Mouse (Mus musculus) left cerebral cortex, adult 8-10 months (tissue): ENCODE results near the gene Gm5617. TPM values are rescaled to one million over a fixed set of nuclear protein-coding genes. Genes with fewer than 3 reads are reported as not detected.
"Not testable (repeated sequence)": the region's sequence is repeated elsewhere in the genome, so short reads cannot be mapped to it uniquely, and the experiment has no call there.

Experiments used
- DNase-seq, 2 experiments: peaks; one replicate each; pipeline ENCODE4 v3.0.0; 2022; ENCODE audit warnings: low spot score in 2 of 2
- microRNA-seq, 2 experiments: library from miRNA; unstranded; fragments of <30 nt; microRNA quantifications; one replicate each; pipeline ENCODE4 v1.2.0; 2022
- total RNA-seq, 4 experiments: library from RNA; stranded (reverse); gene quantifications; 2 replicates each; pipeline ENCODE4 v1.2.4; 2022

Gm5617 gene
- total RNA-seq, 4 experiments from 2014 or later: 7.9 to 14.0 (median 10.8) TPM

DNA sequence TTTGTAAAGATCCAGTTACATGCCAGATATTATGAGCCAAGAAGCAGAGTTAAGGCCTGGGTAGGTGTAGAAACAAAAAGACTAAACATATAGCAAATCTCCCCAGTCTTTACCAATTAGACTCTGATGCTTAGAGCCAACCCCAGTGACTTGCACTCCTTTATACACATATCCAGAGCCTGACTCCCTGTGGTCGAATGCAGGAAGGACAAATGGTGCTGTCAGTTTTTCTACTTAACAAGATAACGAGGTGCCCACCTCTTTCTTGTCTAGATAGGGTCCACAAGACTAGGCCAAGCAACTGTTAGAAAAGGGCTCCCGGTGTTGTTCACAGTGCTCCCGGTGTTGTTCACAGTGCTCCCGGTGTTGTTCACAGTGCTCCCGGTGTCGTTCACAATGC lies 6.0 kb downstream of the Gm5617 start:
- no peak for DNase-seq

DNA sequence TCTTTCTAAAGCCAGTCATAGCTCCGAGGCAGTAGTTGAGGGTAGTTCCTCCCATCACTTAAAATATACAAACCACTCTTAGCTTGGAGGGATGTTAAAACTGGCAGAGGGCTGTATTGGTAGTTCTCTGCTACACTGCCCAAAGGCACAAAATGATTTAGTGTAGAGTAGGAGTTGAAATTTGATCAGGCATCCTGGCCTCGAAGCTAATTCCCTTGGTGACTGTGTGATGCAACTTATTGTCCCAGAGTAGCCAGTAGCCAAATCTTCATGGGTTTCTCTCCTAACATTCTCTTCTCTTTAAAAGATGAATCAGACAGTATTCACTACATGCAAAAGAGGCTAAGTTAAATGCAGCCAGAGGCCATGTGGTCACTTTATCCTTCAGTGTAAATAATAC lies 7.8 kb downstream of the Gm5617 start:
- no peak for DNase-seq

DNA sequence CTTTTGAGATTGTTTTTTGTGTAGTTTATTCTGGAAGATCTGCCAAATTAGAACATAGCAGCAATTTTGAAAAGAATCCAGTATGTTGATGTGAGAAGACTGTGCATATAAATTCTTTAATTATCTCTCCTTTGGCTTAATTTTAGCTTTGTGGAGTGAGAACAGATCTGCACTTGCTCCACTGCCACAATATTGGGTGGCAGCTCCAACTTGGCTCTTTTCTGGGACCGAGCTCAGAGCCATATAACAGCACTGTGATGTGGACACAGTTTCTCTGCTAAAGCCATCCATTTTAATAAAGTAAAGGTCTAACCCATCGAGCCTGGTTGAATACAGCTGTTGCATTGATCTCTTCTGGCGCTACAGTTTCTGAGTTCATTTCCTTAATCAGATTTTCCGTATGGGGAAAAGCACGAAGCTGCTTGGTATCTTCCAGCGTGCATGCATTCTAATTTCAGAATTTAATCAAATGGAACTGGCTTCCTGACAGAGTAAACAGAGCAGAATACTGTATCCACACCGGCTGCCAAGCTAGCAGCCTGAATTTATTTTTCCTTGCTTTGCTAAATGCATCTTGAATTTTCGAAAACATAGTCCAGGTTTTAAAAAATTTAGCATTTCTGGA lies 9.6 kb downstream of the Gm5617 start:
- no peak for DNase-seq

- DNase-seq: no peak
Measured at GRCm38 (mm10) chr9:48510134-48510533, 14.9 kb downstream of the Gm5617 start.

- DNase-seq: no peak
Measured at GRCm38 (mm10) chr9:48515332-48515731, 20.1 kb downstream of the Gm5617 start.

- no peak for DNase-seq
Measured at GRCm38 (mm10) chr9:48516615-48517371, 21.6 kb downstream of the Gm5617 start.

DNA sequence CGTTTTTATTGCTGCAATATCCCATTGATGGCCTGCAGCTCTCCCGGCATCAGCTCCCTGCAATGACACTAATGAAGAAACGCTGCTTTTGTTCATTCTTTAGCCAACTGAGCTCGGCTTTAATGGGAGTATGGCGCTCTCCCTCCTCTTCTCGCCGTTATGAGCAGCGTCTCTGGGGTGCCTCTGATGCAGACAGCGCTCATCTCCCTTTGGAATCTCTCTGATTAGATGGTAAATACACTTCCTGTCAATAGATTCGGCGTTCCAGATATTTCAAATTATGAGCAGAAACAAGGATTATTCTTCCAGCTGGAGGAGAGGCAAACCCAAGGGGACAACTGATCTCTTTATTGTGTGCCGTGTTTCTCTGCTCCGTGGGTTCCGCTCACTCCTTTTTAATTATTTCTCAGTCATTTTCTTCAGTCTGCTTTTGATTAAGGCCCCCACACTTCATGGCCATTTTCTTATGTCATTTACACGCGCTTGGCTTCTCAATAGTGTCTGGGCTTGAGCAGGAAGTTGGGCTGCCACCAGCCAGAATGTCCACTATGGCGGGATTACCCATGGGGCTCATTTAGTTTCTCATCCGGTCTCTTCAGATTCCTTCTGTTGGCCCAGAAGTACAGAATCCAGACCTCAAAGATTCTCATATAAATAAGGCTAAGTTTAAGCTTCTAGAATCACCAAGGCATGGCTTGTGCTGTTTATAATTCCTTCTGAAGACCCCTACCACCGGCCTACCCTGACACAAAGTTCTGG lies 22.3 kb downstream of the Gm5617 start:
- DNase-seq: no peak

GRCm38 (mm10) chr9:48520405-48520804 lies 25.2 kb downstream of the Gm5617 start:
- not testable (repeated sequence) for DNase-seq

- DNase-seq: no peak
Measured at GRCm38 (mm10) chr9:48525566-48525965, 30.3 kb downstream of the Gm5617 start.

- no peak for DNase-seq
Measured at GRCm38 (mm10) chr9:48526520-48526919, 31.3 kb downstream of the Gm5617 start.

GRCm38 (mm10) chr9:48531294-48531693 lies 36.1 kb downstream of the Gm5617 start:
- DNase-seq: no peak

GRCm38 (mm10) chr9:48532203-48532602 lies 37.0 kb downstream of the Gm5617 start:
- DNase-seq: no peak

DNA sequence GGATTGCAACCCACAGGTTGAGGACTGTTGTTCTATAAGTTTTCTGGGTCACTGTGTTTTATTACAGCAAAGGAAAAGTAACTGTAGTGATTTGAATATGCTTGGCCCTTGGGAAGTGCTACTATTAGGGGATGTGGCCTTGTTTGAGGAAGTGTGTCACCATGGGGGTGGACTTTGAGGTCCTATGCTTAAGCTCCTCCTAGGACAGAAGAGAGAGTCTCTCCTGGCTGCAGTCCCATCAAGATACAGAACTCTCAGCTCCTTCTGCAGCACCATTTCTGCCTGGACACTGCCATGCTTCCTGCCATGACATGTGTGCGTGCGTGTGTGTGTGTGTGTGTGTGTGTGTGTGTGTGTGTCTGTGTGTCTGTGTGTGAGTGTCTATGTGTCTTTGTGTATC lies 37.5 kb downstream of the Gm5617 start:
- DNase-seq: no peak

- no peak for DNase-seq
Measured at GRCm38 (mm10) chr9:48536414-48536813, 41.2 kb downstream of the Gm5617 start.

DNA sequence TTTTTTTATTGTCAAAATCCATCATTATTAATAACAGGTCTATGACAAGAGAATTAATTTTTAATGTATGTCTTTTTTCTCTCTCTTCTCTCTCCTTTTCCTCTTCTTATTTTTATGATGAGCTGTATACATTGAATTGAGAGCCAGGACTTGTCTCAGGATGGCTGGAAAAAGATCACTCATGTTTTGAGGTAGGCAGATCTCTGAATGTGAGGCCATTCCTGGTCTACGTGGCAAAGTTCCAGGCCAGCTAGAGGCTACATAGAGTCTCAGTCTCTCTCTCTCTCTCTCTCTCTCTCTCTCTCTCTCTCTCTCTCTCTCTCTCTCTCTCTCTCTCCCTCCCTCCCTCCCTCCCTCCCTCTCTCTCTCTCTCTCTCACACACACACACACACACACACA lies 42.4 kb downstream of the Gm5617 start:
- not testable (repeated sequence) for DNase-seq

GRCm38 (mm10) chr9:48538044-48538645 lies 42.9 kb downstream of the Gm5617 start:
- no peak for DNase-seq

- DNase-seq: no peak
Measured at GRCm38 (mm10) chr9:48538688-48539087, 43.4 kb downstream of the Gm5617 start.

Small RNA genes lying within 50 kb of the gene (microRNA-seq; reads per million reads assigned to microRNA genes)
- gene Gm23653: 0 reads per million in 2 experiments

Other genes with a start within 250 kb of the Gm5617 start
- gene Nxpe2, start 142.0 kb upstream of the Gm5617 start, total RNA-seq: under 1 TPM; 0.41 to 0.93 (median 0.71) TPM
- 10 to 100 TPM; 86.2 to 97.6 (median 91.0) TPM for gene Rexo2, start 14.8 kb upstream of the Gm5617 start, total RNA-seq
- gene Rbm7, start 143 bp upstream of the Gm5617 start, total RNA-seq: 10 to 100 TPM; 36.4 to 40.3 (median 37.3) TPM
- gene Nnmt, start 109.7 kb downstream of the Gm5617 start, total RNA-seq: under 1 TPM in 3 of 4 experiments, not detected in 1; 0.46 to 0.87 (median 0.82) TPM